Mouse (Mus musculus) kidney, adult 8-10 months (tissue): ENCODE results near the gene Cd4.

ENCODE experiments used
- DNase-seq, 2 experiments: peaks; one replicate each; pipeline ENCODE4 v3.0.0; 2022

Cd4 gene

GRCm38 (mm10) chr6:124883351-124883750, 4.7 kb downstream of the Cd4 start:
- no peak for DNase-seq

GRCm38 (mm10) chr6:124881821-124882220, 6.2 kb downstream of the Cd4 start:
- DNase-seq: no peak

DNA sequence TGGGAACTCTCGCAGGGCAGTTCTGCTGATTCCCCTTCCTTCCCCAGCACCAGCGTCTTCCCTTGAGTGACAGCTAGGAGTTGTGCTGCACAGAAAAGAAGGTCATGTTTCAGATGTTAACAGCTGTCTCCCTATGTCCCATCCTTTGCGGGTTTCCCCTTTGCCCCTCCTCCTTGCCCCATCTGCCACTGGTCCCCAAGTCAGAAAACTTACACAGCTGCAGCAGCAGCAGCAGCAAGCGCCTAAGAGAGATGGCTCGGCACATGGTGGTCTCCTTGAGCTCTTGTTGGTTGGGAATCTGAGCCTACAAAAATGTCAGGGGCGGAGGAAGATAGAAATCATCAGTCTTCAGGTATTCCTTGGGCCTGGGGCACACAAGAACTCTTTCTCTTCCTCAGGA, 8.6 kb downstream of the Cd4 start:
- DNase-seq: no peak

- no peak for DNase-seq
These were observed 13.7 kb downstream of the Cd4 start for GRCm38 (mm10) chr6:124874348-124874747.

DNA sequence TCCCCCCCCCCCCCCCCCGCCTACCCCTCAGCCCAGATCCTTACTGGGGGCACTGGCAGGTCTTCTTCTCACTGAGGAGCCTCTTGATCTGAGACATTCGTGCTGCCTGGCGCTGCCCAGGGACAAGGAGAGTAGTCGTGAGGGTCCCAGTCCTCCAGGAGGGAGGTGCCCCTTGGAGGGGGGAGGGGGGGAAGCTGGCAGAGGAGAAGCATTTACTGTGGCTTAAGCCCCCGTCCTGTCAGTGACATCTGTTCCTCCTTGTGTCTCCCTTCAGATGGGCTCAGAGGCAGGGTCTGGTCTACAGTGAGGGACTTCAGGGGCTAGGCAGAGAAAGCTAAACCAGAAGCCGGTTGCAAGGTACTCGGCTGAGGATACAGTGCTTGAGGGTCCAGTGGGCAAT, 21.5 kb downstream of the Cd4 start:
- no peak for DNase-seq

GRCm38 (mm10) chr6:124865766-124866362, 22.2 kb downstream of the Cd4 start:
- DNase-seq: peak in 1 of 2 experiments; percentile 25

DNA sequence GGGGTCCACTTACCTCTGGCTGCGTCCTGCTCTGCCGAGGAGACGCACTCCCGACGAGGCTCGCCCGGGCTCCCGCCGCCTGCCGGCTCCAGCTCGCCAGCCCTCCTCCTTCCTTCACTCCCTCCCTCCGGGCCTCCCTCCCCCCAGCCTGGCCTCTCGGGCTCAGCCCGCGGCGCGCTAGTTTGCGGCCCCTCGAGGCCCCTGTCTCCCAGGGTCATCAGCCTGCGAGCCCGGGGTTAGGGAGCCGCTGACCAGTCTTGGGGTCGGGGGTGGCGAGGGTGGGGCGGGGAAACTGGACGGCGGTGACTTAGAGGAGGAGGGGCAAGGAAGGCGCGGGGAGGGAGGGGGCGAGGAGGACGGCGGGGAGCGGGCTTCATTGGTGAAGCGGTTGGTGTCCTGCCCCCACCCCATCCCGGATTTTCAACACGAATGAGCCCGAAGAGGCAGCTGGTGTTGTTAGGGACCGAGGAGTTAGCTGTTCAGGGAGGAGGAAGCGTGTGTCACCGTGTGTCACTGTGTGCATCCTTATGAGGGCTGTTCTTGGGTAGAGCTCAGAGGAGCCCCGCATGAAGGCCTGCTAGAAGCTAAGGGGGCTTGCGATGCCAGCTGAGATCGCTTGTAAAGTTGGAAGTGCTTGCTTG, 24.2 kb downstream of the Cd4 start, which contains the start of gene Gpr162:
TSS of gene Gpr162 (minus strand) at position 326 of the 641 bp plus-strand sequence.
- peak; percentile 27 to 34 for DNase-seq

GRCm38 (mm10) chr6:124863125-124863657, 24.8 kb downstream of the Cd4 start:
- no peak for DNase-seq

GRCm38 (mm10) chr6:124862406-124863124, 25.5 kb downstream of the Cd4 start:
- DNase-seq: no peak

GRCm38 (mm10) chr6:124861802-124862201, 26.2 kb downstream of the Cd4 start:
- DNase-seq: no peak

- no peak for DNase-seq
These were observed 26.8 kb downstream of the Cd4 start for GRCm38 (mm10) chr6:124861266-124861665.

- DNase-seq: no peak
These were observed 27.5 kb downstream of the Cd4 start for GRCm38 (mm10) chr6:124860511-124860910.

DNA sequence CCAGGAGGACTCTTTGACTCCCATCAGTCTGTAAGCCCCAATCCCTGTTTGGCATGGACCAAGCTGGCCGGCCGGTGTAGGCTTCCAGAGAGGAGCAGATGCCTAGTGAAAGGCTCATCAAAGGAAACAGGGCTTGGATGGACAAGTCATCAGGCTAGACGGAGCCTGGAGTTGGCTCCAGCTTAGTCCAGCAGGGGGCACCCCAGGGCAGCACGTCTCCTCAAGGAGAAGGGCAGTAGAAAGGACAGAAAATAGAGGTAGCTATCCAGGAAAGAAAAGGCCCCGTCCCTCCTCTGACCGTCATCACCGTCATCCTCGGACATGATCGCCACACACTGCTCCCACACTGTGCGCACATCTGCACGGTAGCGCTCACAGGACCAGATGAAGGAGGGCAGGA, 28.3 kb downstream of the Cd4 start:
- DNase-seq: peak; percentile 80 to 90

DNA sequence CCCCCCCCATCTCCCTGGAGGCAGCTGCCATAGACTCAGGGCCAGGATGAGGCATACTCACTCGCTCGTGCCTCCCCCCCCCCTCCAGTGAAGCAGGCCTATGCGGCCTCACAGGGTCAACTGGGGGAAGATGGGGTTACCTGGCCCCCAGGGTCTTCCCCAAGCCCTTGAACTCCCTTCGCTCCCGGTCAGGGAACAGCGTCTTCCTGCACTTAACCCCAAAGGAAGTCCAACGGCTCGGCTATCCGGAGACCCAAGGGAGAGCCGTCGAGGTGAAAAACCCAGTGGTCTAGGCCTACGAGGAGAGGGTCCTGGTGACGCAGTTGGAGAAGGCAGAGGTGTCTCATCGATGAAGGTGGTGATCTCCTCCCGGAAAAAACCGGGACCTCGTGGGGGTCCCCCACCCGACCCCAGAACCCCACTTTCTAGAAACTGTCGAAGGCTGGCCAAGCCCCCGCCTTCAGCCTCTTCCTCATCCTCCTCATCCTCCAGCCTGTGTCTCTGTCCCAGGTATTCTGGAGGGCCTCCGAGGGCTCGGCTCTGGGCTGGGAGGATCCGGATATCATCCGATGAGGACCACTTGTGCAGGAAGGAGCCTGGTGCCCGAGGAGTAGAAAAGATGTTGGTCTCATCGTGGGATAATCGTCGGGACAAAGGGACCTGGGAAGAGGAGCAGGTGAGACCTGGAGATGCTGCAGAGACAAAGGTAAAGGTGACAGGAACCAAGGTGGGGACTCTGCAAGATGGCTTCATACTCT, 29.3 kb downstream of the Cd4 start:
- no peak for DNase-seq

- no peak for DNase-seq
These were observed 30.0 kb downstream of the Cd4 start for GRCm38 (mm10) chr6:124857840-124858530.

DNA sequence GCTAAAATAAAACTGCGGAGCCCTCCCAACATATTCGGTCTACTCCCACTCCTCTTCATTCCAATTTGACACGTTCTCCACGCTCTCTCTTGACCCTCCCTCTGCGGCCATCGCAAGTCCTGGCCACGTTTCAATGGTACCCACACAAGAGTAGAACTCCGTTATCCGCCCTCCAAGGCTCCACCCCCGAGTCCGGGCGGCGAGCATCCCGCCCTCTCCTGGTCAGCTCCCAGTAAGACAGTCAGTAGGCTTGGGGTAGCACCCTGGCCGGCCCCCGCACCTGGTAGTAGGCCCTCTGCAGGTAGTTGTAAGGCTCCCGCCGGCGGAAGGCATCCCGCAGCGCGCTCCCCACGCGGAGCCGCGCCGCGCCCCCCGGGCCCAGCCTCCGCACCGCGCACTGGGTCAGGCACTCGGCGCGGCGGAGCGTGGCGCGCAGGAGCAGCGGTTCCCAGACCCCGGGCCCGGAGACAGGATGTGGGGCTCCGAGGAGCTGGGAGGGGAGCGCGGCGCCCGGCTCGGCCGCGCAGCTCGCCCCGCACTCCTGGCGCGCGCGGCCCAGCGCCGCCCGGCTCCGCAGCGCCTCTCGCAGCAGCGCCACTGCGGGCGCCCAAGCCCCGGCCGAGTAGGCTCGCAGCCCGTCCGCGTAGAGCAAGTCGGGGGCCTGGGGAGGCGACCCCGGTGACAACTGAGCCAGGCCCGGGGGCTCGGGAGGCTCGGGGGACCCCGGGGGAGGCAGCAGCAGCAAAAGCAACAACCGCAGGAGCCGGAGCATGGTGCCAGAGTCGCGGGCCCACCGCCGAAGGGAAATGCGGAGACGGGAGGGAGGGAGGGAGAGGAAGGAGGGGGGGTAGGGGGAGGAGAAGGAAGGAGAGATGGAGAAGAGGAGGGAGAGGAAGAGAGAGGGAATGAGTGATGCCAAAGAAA, 30.8 kb downstream of the Cd4 start, which contains the start of gene P3h3:
TSS of gene P3h3 (minus strand) at position 837 of the 924 bp plus-strand sequence.
- DNase-seq: peak; percentile 69 to 72

- DNase-seq: no peak
These were observed 31.7 kb downstream of the Cd4 start for GRCm38 (mm10) chr6:124856321-124856720.

DNA sequence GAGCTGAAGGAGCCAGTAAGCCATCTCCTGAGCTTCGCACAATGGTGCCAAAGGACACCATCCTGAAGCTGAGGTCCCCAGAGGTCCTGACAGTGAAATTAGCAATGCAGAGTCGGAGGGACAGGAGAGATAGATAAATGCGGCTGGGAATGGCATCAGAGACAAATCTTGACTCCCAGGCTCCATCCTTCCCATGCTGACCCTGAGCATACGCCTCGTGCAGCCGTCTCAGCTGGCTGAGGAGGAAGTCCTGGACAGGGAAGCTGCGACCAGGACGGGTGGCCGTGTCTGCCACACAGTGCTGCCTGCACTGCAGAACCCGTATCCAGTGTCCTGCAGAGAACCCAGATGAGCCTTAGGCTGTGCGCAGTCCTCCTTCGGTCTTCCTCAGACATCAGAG, 33.4 kb downstream of the Cd4 start:
- DNase-seq: no peak

GRCm38 (mm10) chr6:124850535-124850934, 37.5 kb downstream of the Cd4 start:
- no peak for DNase-seq

GRCm38 (mm10) chr6:124847305-124847704, 40.7 kb downstream of the Cd4 start:
- peak; percentile 85 to 93 for DNase-seq
